Mouse (Mus musculus) CH12.LX (cell line): ENCODE data around the gene Tmeff2. TPM values are rescaled to one million over a fixed set of nuclear protein-coding genes. Genes with fewer than 3 reads are reported as not detected.

ENCODE experiments used
- DNase-seq: peaks from one replicate; pipeline ENCODE4 v3.0.0-alpha.2; 2013; ENCODE audit errors: extremely low read depth
- H3K27ac ChIP-seq: 2 replicates; pipeline ENCODE4 v1.5.1; 2012; ENCODE audit warnings: low read depth, mild to moderate bottlenecking, control low read depth, moderate library complexity; ENCODE audit not compliant: insufficient read depth
- H3K27me3 ChIP-seq: replicated peaks from 2 replicates; pipeline ENCODE3; 2012; ENCODE audit warnings: inconsistent platforms
- H3K36me3 ChIP-seq, 2 experiments: replicated peaks in 1 of 2; 2 replicates each; pipeline versions ENCODE3 to v1.6.1; 2012; ENCODE audit warnings: inconsistent platforms in 1 of 2, low read length in 1 of 2, mild to moderate bottlenecking in 1 of 2, mixed read lengths in 1 of 2, moderate library complexity in 1 of 2; ENCODE audit not compliant: control insufficient read depth in 1 of 2, insufficient read depth in 1 of 2
- H3K4me1 ChIP-seq, 2 experiments: 2 replicates each; pipeline ENCODE4 v1.6.1; 2012; ENCODE audit warnings: inconsistent platforms in 1 of 2, moderate library complexity in 1 of 2; ENCODE audit not compliant: insufficient read depth in 2 of 2, control insufficient read depth in 1 of 2
- H3K4me2 ChIP-seq: 2 replicates; pipeline ENCODE4 v1.6.1; 2012; ENCODE audit warnings: low read depth, mild to moderate bottlenecking, control low read depth; ENCODE audit not compliant: poor library complexity, insufficient read depth, severe bottlenecking
- H3K4me3 ChIP-seq, 3 experiments: fragments of 150-350 bp in 1 of 3; sonication (generic) in 1 of 3; replicated peaks in 1 of 3; 2 replicates each; pipeline versions ENCODE3 to v1.5.1; 2011 to 2012; ENCODE audit warnings: low read depth in 2 of 3, low read length in 2 of 3, mild to moderate bottlenecking in 2 of 3, moderate library complexity in 2 of 3, control low read depth in 1 of 3, improper control_type of control experiment in 1 of 3, inconsistent platforms in 1 of 3, mixed read lengths in 1 of 3; ENCODE audit not compliant: poor library complexity in 1 of 3
- H3K79me2 ChIP-seq: replicated peaks from 2 replicates; pipeline ENCODE4 v1.6.1; 2012; ENCODE audit warnings: mild to moderate bottlenecking, moderate library complexity; ENCODE audit not compliant: control insufficient read depth, poor library complexity, insufficient read depth, severe bottlenecking; ENCODE audit errors: extremely low read depth
- H3K9ac ChIP-seq: 2 replicates; pipeline ENCODE4 v1.6.1; 2012; ENCODE audit warnings: low read depth, mild to moderate bottlenecking, control low read depth, moderate library complexity; ENCODE audit not compliant: insufficient read depth
- H3K9me3 ChIP-seq: replicated peaks from 2 replicates; pipeline ENCODE3; 2012; ENCODE audit warnings: low read length, inconsistent platforms, mixed read lengths
- BHLHE40 ChIP-seq: IDR thresholded peaks from 2 replicates; pipeline ENCODE4 v1.6.1; 2011; ENCODE audit warnings: mild to moderate bottlenecking, low read depth, low read length, improper control_type of control experiment
- ELF1 ChIP-seq: IDR thresholded peaks from 2 replicates; pipeline ENCODE4 v1.6.1; 2014; ENCODE audit warnings: low read depth, mild to moderate bottlenecking, inconsistent platforms, low read length, improper control_type of control experiment
- EP300 ChIP-seq: IDR thresholded peaks from 2 replicates; pipeline ENCODE4 v1.6.1; 2011; ENCODE audit warnings: low read length, improper control_type of control experiment
- ETS1 ChIP-seq: conservative IDR thresholded peaks from 2 replicates; pipeline ENCODE4 v1.6.1; 2012; ENCODE audit warnings: low read depth, mild to moderate bottlenecking, inconsistent platforms, low read length, improper control_type of control experiment, moderate library complexity
- GABPA ChIP-seq: IDR thresholded peaks from 2 replicates; pipeline ENCODE4 v1.6.1; 2012; ENCODE audit warnings: low read depth, low read length, improper control_type of control experiment, inconsistent platforms; ENCODE audit not compliant: insufficient replicate concordance
- HCFC1 ChIP-seq: IDR thresholded peaks from 2 replicates; pipeline ENCODE4 v1.6.1; 2012; ENCODE audit warnings: low read depth, mild to moderate bottlenecking, inconsistent platforms, low read length, improper control_type of control experiment
- KAT2A ChIP-seq: IDR thresholded peaks from 2 replicates; pipeline ENCODE4 v1.6.1; 2012; ENCODE audit warnings: low read length, improper control_type of control experiment, inconsistent platforms; ENCODE audit not compliant: insufficient replicate concordance
- MAFK ChIP-seq: IDR thresholded peaks from 2 replicates; pipeline ENCODE4 v1.6.1; 2011; ENCODE audit warnings: low read length, improper control_type of control experiment; ENCODE audit not compliant: insufficient replicate concordance
- MAZ ChIP-seq: IDR thresholded peaks from 2 replicates; pipeline ENCODE4 v1.6.1; 2012; ENCODE audit warnings: low read depth, mild to moderate bottlenecking, inconsistent platforms, low read length, improper control_type of control experiment, moderate library complexity
- MYC ChIP-seq: IDR thresholded peaks from 2 replicates; pipeline ENCODE4 v1.6.1; 2011; ENCODE audit warnings: low read depth, mild to moderate bottlenecking, improper control_type of control experiment, low read length
- NRF1 ChIP-seq: IDR thresholded peaks from 2 replicates; pipeline ENCODE4 v1.6.1; 2014; ENCODE audit warnings: low read depth, mild to moderate bottlenecking, inconsistent platforms, low read length, improper control_type of control experiment, moderate library complexity
- PAX5 ChIP-seq: IDR thresholded peaks from 2 replicates; pipeline ENCODE4 v1.6.1; 2012; ENCODE audit warnings: low read length, inconsistent platforms, mixed read lengths
- POLR2A ChIP-seq: IDR thresholded peaks from 2 replicates; pipeline ENCODE4 v1.6.1; 2011; ENCODE audit warnings: low read depth, mild to moderate bottlenecking, improper control_type of control experiment, low read length
- POLR2AphosphoS2 ChIP-seq: IDR thresholded peaks from 2 replicates; pipeline ENCODE4 v1.6.1; 2011; ENCODE audit warnings: low read depth, low read length, improper control_type of control experiment
- SMC3 ChIP-seq: IDR thresholded peaks from 2 replicates; pipeline ENCODE4 v1.6.1; 2011; ENCODE audit warnings: low read depth, low read length, improper control_type of control experiment
- TBP ChIP-seq: conservative IDR thresholded peaks from 2 replicates; pipeline ENCODE4 v1.6.1; 2011; ENCODE audit warnings: low read depth, low read length, improper control_type of control experiment
- TCF12 ChIP-seq: IDR thresholded peaks from 2 replicates; pipeline ENCODE4 v1.6.1; 2014; ENCODE audit warnings: low read depth, mild to moderate bottlenecking, inconsistent platforms, low read length, improper control_type of control experiment
- USF1 ChIP-seq: IDR thresholded peaks from 2 replicates; pipeline ENCODE4 v1.6.1; 2014; ENCODE audit warnings: low read depth, mild to moderate bottlenecking, inconsistent platforms, low read length, improper control_type of control experiment
- ZC3H11A ChIP-seq: IDR thresholded peaks from 2 replicates; pipeline ENCODE4 v1.6.1; 2012; ENCODE audit warnings: low read depth, mild to moderate bottlenecking, inconsistent platforms, low read length, improper control_type of control experiment
- ZKSCAN1 ChIP-seq: IDR thresholded peaks from 2 replicates; pipeline ENCODE4 v1.6.1; 2012; ENCODE audit warnings: low read depth, inconsistent platforms, low read length, improper control_type of control experiment, borderline replicate concordance
- ZMIZ1 ChIP-seq: IDR thresholded peaks from 2 replicates; pipeline ENCODE4 v1.6.1; 2012; ENCODE audit warnings: low read depth, mild to moderate bottlenecking, inconsistent platforms, low read length, improper control_type of control experiment
- dilution Hi-C: fragments of 300-500 bp; cut with MboI; formaldehyde crosslinking; loops from 2 replicates; pipeline ENCODE4 v1.14.3; 2020; ENCODE audit warnings: low sequenced_read_pairs; ENCODE audit not compliant: extremely low pct_unique_long_range_greater_than_20kb, extremely low pct_ligation_motif_present
- in situ Hi-C: fragments of 300-500 bp; cut with MboI; formaldehyde crosslinking; loops from 3 replicates; pipeline ENCODE4 v1.14.3; 2019; ENCODE audit warnings: low sequenced_read_pairs, low pct_ligation_motif_present, low pct_unique_long_range_greater_than_20kb, mixed read lengths
- polyA plus RNA-seq: library from polyadenylated mRNA; unstranded; fragments of >175 nt; gene quantifications from 2 replicates; pipeline ENCODE4 v1.2.1, GENCODE M21; 2012; ENCODE audit warnings: low read depth; ENCODE audit not compliant: insufficient read length
- total RNA-seq, 2 experiments: library from RNA; depleted of rRNA; stranded (reverse); fragments of 300-350 nt in 1 of 2; fragments of >200 nt in 1 of 2; gene quantifications; 2 replicates each; pipeline ENCODE4 v1.2.3; 2012 to 2014

Gene Tmeff2
- total and polyA plus RNA-seq, 3 experiments: not detected

GRCm38 (mm10) chr1:51088921-51089320, 188.5 kb downstream of the Tmeff2 start:
- dilution Hi-C loops: no loop called here
- H3K4me2 ChIP-seq: no peak overlapping the region
- H3K9ac ChIP-seq: no peak overlapping the region
- H3K27me3 ChIP-seq: no peaks in the 10 kb centered on the region
- TF ChIP-seq HCFC1 (no peak), ZC3H11A (no peak), POLR2A (no peak), NRF1 (no peak), GABPA (no peak), BHLHE40 (no peak), SMC3 (no peak), TBP (no peak), EP300 (no peak), POLR2AphosphoS2 (no peak), MAZ (no peak), ZMIZ1 (no peak), MAFK (no peak), PAX5 (no peak)
- no peaks in the 10 kb centered on the region for H3K9me3 ChIP-seq
- no peaks in the 10 kb centered on the region for H3K4me1 ChIP-seq
- H3K4me3 ChIP-seq: no peak overlapping the region
- no peaks in the 10 kb centered on the region for H3K79me2 ChIP-seq
- H3K36me3 ChIP-seq: no peaks in the 10 kb centered on the region
- in situ Hi-C loops: no loop called here
- no peak for DNase-seq
- H3K27ac ChIP-seq: no peak overlapping the region

GRCm38 (mm10) chr1:51089803-51090202, 189.4 kb downstream of the Tmeff2 start:
- H3K36me3 ChIP-seq: no peaks in the 10 kb centered on the region
- no peaks in the 10 kb centered on the region for H3K79me2 ChIP-seq
- dilution Hi-C loops: no loop called here
- H3K4me2 ChIP-seq: no peak overlapping the region
- no peaks in the 10 kb centered on the region for H3K9me3 ChIP-seq
- TF ChIP-seq ZMIZ1: no peak
- no peaks in the 10 kb centered on the region for H3K4me1 ChIP-seq
- H3K27me3 ChIP-seq: no peaks in the 10 kb centered on the region
- no peak overlapping the region for H3K27ac ChIP-seq
- in situ Hi-C loops: no loop called here
- no peak overlapping the region for H3K4me3 ChIP-seq
- DNase-seq: no peak
- H3K9ac ChIP-seq: no peak overlapping the region

GRCm38 (mm10) chr1:51090212-51090761, 189.8 kb downstream of the Tmeff2 start:
- dilution Hi-C loops: no loop called here
- H3K9ac ChIP-seq: no peak overlapping the region
- in situ Hi-C loops: no loop called here
- TF ChIP-seq BHLHE40 (no peak), HCFC1 (no peak), POLR2A (no peak), ZC3H11A (no peak), POLR2AphosphoS2 (no peak), EP300 (no peak), MYC (no peak), ELF1 (no peak), KAT2A (no peak), ETS1 (no peak), USF1 (no peak), ZMIZ1 (no peak), TCF12 (no peak), ZKSCAN1 (no peak), PAX5 (no peak), MAFK (no peak), TBP (no peak)
- no peaks in the 10 kb centered on the region for H3K36me3 ChIP-seq
- no peaks in the 10 kb centered on the region for H3K9me3 ChIP-seq
- no peaks in the 10 kb centered on the region for H3K79me2 ChIP-seq
- H3K4me2 ChIP-seq: no peak overlapping the region
- no peak overlapping the region for H3K4me3 ChIP-seq
- no peak for DNase-seq
- H3K27me3 ChIP-seq: no peaks in the 10 kb centered on the region
- H3K4me1 ChIP-seq: no peaks in the 10 kb centered on the region
- H3K27ac ChIP-seq: no peak overlapping the region
